ENCODE assay signal across 8 mouse cellular contexts in genomic region chr2:13855510-13855909, GRCm38 (mm10).
A peak's percentile ranks its signal among the peaks of the same experiment; 100 is the strongest.
DNase-seq lines count a peak whose midpoint lies in the region; ATAC-seq and TF ChIP-seq lines count a peak whose summit lies in the region.

No protein-coding gene starts in this region.

- H3K36me3 ChIP-seq in kidney, postnatal 0 days (ENCODE audit: insufficient read depth, low read length) = no peaks in the 10 kb centered on the region
- H3K36me3 ChIP-seq in kidney, embryonic 16.5 days (ENCODE audit: insufficient read depth, low read length) = no peaks in the 10 kb centered on the region
- H3K36me3 ChIP-seq in embryonic facial prominence, embryonic 14.5 days (ENCODE audit: control insufficient read depth, insufficient read depth, low read length) = no peaks in the 10 kb centered on the region
- H3K36me3 ChIP-seq in midbrain, embryonic 16.5 days (ENCODE audit: control insufficient read depth, insufficient read depth, low read length) = no peaks in the 10 kb centered on the region

- H3K4me3 ChIP-seq in kidney, postnatal 0 days (replicated peaks; ENCODE audit: low read depth, low read length) = no peak overlapping the region
- no peak overlapping the region for H3K4me3 ChIP-seq in kidney, embryonic 16.5 days (ENCODE audit: low read length)
- H3K4me3 ChIP-seq in embryonic facial prominence, embryonic 14.5 days (ENCODE audit: low read depth, low read length) = no peak overlapping the region
- no peak overlapping the region for H3K4me3 ChIP-seq in midbrain, embryonic 16.5 days (ENCODE audit: low read depth, low read length)

- no peaks in the 10 kb centered on the region for H3K9me3 ChIP-seq in kidney, postnatal 0 days (replicated peaks; ENCODE audit: low read length)
- H3K9me3 ChIP-seq in kidney, embryonic 16.5 days (ENCODE audit: low read length) = no peaks in the 10 kb centered on the region
- no peaks in the 10 kb centered on the region for H3K9me3 ChIP-seq in embryonic facial prominence, embryonic 14.5 days (ENCODE audit: control insufficient read depth, low read length)
- H3K9me3 ChIP-seq in midbrain, embryonic 16.5 days (replicated peaks; ENCODE audit: control insufficient read depth, low read length, poor library complexity, severe bottlenecking) = no peaks in the 10 kb centered on the region

- 66% methylated on average over 3 of the region's 3 CpGs for WGBS in kidney, postnatal 0 days
- 65% methylated on average over 3 of the region's 3 CpGs for WGBS in kidney, embryonic 16.5 days
- 63% methylated on average over 3 of the region's 3 CpGs for WGBS in embryonic facial prominence, embryonic 14.5 days
- WGBS in midbrain, embryonic 16.5 days = 69% methylated on average over 3 of the region's 3 CpGs

- H3K9ac ChIP-seq in kidney, postnatal 0 days (ENCODE audit: low read depth, low read length) = no peak overlapping the region
- no peak overlapping the region for H3K9ac ChIP-seq in kidney, embryonic 16.5 days (replicated peaks; ENCODE audit: low read length)
- H3K9ac ChIP-seq in embryonic facial prominence, embryonic 14.5 days (ENCODE audit: low read depth, low read length) = no peak overlapping the region
- H3K9ac ChIP-seq in midbrain, embryonic 16.5 days (ENCODE audit: low read depth, low read length) = no peak overlapping the region

- peak; percentile 6 for DNase-seq in kidney, postnatal 0 days (ENCODE audit: low spot score)
- peak; percentile 44 to 49 for DNase-seq in B cell, adult 2 months
- peak; percentile 47 for DNase-seq in ES-CJ7 (ENCODE audit: low read depth, low spot score)
- peak; percentile 6 for DNase-seq in embryonic facial prominence, embryonic 14.5 days (ENCODE audit: low spot score)
- DNase-seq in yolk sac, embryonic 10.5 days (ENCODE audit: low spot score) = no peak
- DNase-seq in right cerebral cortex, adult 2 months (ENCODE audit: low spot score in 2 of 2) = no peak

- H3K4me2 ChIP-seq in kidney, postnatal 0 days (ENCODE audit: low read length) = no peak overlapping the region
- no peak overlapping the region for H3K4me2 ChIP-seq in kidney, embryonic 16.5 days (replicated peaks; ENCODE audit: low read depth, low read length)
- H3K4me2 ChIP-seq in embryonic facial prominence, embryonic 14.5 days (ENCODE audit: low read depth, low read length) = no peak overlapping the region
- no peak overlapping the region for H3K4me2 ChIP-seq in midbrain, embryonic 16.5 days (ENCODE audit: low read length)

- TF ChIP-seq CTCF in kidney, postnatal 0 days (IDR thresholded peaks at IDR 0.05; ENCODE audit: low read depth) = peak; percentile 61

- H3K27ac ChIP-seq in kidney, postnatal 0 days = no peak overlapping the region
- no peak overlapping the region for H3K27ac ChIP-seq in kidney, embryonic 16.5 days (ENCODE audit: low read length)
- no peak overlapping the region for H3K27ac ChIP-seq in embryonic facial prominence, embryonic 14.5 days (replicated peaks; ENCODE audit: low read depth, low read length)
- H3K27ac ChIP-seq in midbrain, embryonic 16.5 days (ENCODE audit: low read length) = no peak overlapping the region

- no peaks in the 10 kb centered on the region for H3K4me1 ChIP-seq in kidney, postnatal 0 days (replicated peaks; ENCODE audit: insufficient read depth, low read length)
- no peaks in the 10 kb centered on the region for H3K4me1 ChIP-seq in kidney, embryonic 16.5 days (ENCODE audit: insufficient read depth, low read length)
- no peaks in the 10 kb centered on the region for H3K4me1 ChIP-seq in embryonic facial prominence, embryonic 14.5 days (ENCODE audit: control insufficient read depth, insufficient read depth, low read length)
- no peaks in the 10 kb centered on the region for H3K4me1 ChIP-seq in midbrain, embryonic 16.5 days (ENCODE audit: control insufficient read depth, insufficient read depth, low read length)

- H3K27me3 ChIP-seq in kidney, postnatal 0 days (ENCODE audit: insufficient read depth, low read length) = no peaks in the 10 kb centered on the region
- no peaks in the 10 kb centered on the region for H3K27me3 ChIP-seq in kidney, embryonic 16.5 days (ENCODE audit: insufficient read depth, low read length)
- H3K27me3 ChIP-seq in embryonic facial prominence, embryonic 14.5 days (replicated peaks; ENCODE audit: control insufficient read depth, insufficient read depth, low read length) = no peaks in the 10 kb centered on the region
- H3K27me3 ChIP-seq in midbrain, embryonic 16.5 days (ENCODE audit: control insufficient read depth, insufficient read depth, low read depth, low read length) = no peaks in the 10 kb centered on the region

- no peak for ATAC-seq in kidney, postnatal 0 days (replicated peaks; ENCODE audit: low FRiP score, low read depth)
- no peak for ATAC-seq in kidney, embryonic 16.5 days (ENCODE audit: low FRiP score, low TSS enrichment)
- ATAC-seq in embryonic facial prominence, embryonic 14.5 days (ENCODE audit: low read depth) = no peak
- ATAC-seq in midbrain, embryonic 16.5 days = no peak

Comparison
In these comparisons a context has a peak if more than half of its experiments do, and no peak if none do; other contexts are left out.
1. DNase-seq: peak in kidney, postnatal 0 days (single experiment), B cell, adult 2 months (2 of 2), ES-CJ7 (single experiment) and embryonic facial prominence, embryonic 14.5 days (single experiment); none in yolk sac, embryonic 10.5 days (single experiment) and right cerebral cortex, adult 2 months (0 of 2).